Mouse (Mus musculus): ENCODE measurements around the gene Unc13c. TPM values are rescaled to one million over a fixed set of nuclear protein-coding genes. Genes with fewer than 3 reads are reported as not detected.

The Unc13c gene
- total RNA-seq, 2 experiments from 2014 or later, result not detected

DNA sequence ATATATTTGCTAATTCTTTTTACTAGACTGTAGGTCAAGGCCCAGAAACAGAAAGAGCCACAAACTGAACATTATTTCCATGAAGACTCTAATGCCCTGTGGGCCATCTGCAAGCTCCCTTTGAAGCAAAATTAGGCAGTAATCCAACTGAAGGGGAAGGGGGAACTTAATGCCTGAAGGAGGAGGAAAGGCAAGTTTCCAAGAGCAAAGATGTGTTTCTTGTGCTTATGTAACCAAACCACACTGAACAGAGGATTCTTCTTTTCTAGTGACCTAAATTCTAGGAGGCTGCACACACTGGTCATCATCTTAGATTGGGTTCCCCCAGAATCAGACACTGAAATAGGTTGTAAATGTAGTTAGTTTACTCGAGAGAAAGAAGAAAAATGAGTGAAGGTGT is 85.6 kb downstream of the Unc13c start:
- no peak for ATAC-seq (replicated peaks; ENCODE audit: poor library complexity)

DNA sequence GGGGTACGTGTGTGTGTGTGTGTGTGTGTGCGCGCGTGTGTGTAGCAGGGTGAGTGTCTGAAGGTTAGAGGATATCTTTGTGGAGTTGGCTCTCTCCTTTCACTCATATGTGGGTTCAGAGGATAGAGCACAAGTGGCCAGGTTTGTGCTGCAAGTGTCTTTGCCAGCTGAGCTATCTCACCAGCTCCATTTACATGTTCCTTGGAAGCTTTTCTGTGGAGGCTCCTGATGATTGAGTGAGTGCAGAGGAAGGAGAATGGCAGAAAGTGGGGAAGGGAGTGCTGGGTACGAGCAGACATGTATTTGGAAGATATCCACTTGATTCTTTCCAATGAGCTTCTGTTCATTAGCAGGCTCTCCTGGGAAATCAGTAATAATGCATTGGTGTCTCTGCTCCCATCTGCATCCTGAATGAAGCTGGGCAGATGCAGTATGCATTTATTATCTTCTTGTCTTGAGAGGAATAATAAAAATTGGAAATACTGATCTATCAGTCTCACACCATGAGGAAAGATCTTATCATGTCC is 86.3 kb downstream of the Unc13c start:
- no peak for ATAC-seq (replicated peaks; ENCODE audit: poor library complexity)

DNA sequence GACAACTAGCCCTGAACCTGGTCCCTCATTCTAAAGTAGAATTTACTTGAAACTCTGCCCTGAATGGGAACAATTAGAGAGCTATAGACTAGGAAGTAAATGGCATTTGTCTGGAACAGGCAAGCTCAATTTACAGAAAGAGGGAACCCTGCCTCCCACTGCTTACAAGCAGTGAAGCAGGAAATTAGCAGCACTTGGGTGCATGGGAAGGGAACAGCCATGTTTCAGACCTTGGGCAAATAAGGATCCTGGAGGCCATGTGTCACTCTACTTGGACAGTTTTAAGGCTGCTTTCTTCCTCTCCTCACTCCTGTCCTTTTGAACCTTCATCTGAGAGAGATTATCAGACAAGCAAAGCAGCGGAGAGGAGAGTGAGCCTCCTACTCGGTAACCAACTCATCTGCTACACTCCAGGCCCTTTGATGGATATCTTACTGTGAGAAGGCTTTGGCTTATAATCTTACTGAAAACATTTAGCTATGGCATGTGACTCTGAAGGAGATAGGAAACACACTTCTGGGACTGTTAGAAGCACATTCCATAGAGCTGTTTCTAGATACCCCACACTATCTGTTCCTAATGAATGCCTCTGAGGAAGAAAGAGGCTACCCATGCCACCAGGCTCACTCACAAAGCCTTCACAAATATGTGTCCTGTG is 101.2 kb downstream of the Unc13c start:
- no peak for ATAC-seq (replicated peaks; ENCODE audit: poor library complexity)

DNA sequence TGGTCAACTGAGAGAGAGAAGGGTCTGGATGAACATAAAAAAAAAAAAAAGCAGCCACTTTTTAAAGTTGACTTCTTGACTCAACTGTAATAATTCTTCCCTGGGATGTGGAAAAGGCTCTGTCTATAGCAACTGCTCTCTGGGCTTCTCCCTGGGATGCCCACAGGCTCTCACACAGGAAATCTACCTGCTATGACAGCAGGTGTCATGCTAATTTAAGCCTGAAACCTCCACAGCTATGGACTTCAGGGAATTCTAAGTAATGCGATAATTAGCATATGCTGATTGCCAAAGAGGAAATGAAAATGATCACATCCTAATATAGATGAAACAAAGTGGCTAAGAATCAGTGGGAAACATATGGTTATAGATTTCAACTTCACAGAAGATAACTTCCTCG is 102.1 kb downstream of the Unc13c start:
- no peak for ATAC-seq (replicated peaks; ENCODE audit: poor library complexity)

DNA sequence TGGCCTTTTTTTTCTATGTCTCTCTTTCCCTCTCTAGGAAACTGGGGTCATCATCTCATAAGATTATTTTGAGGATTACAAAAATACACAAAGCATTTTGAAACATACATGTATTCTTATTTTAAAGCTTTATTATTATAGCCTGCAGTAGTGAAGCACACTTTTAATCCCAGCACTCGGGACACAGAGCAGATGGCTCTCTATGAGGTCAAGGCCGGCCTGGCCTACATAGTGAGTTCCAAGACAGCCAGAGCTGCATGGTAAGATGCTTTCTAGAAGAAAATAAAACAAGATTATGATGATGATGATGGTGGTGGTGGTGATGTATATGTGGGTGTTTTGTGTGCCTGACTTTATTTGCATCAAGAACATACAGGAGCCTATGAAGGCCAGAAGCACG is 109.3 kb downstream of the Unc13c start:
- no peak for ATAC-seq (replicated peaks; ENCODE audit: poor library complexity)

DNA sequence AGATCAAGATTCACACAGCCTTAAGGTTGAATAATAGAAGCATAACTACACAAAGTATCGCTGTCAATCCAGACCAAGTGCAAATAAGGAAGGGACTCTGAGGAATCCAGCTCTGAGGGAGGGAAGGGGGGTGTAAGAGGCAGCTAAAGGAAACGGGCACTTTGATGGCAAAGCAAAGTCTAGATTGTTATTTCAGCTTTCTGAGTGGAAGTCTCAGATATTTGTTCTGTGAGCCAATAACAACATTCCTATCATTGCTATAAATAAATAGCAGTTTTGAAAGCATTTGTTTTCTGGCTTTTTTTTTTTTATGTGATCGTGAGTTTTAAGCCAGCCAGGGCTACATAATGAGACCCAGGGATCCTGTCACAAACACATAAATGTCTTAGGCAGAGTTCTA is 114.5 kb downstream of the Unc13c start:
- no peak for ATAC-seq (replicated peaks; ENCODE audit: poor library complexity)

DNA sequence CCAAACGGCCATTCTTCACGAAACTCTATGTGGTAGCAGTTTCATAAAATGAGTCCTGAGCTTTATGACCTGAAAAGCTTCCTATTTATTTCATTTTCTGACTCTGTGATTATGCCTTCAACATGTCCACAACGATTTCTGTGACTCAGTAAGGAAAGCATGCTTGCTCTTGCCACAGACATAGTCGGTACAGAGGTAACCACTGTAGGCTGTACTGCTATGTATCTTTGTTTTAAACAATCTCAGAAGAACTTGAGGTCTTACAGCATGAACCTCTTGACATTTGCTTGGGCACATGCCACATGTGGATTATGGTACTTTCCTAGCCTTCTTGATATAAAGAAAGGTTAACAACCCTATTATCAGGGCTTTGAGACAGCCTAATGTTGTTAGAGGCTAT is 162.1 kb downstream of the Unc13c start:
- ATAC-seq (replicated peaks; ENCODE audit: poor library complexity), result no peak

DNA sequence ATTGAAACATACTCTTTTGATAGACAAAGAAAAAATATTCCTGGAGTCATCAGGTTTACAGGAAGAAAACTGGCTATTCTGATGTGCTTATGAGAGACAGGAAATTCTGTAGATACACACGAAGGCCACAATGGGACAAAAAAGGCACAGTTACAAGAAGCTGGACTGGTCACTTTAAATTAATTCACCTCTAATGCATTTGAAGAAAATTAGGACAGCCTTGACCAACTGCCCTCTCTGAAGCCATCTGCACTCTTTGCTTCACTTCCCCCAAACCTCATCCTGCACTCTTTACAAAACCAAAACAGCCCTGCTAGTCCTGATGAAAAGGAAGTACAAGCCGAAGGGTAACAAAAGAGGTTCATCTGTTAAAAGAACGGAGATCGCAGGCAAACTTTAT is 194.2 kb downstream of the Unc13c start:
- ATAC-seq (replicated peaks; ENCODE audit: poor library complexity), result no peak

DNA sequence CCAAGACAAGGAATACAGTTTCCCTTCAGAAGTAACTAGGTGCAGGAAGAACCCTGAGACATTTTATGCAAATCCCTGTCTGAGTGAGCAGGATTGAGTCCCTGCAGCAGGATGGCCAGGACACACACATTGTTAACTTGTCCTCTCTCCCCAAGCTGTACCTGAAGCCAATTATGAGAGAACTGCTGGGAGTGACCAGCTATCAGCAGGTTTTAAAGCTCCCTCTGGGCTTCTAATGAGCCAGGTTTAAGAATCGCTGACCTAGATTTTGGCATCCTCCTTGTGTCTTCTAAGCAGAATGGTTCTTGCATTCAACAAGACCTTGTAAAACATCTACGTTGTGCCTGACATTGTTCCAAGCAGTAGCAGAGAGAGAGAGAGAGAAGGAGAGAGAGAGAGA is 213.6 kb downstream of the Unc13c start:
- ATAC-seq (replicated peaks; ENCODE audit: poor library complexity), result no peak

DNA sequence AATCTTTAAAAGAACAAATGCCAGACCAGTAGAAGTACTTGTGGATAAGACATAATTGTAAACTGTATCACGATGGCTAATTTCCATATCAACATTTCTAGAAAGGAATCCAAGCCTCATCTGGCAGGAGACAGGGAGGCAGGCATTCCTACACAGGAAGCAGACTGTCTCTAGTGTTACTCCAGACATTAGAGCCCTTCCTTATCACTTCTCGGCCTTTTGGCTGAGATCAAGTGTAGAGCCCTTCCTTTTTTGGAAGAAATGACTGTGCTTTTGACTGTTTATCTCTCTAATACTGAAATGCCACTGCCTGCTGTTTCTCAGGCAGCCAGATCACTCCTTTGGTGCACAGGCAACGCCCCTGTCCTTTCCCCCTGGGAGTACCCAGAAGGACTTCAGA is 215.3 kb downstream of the Unc13c start:
- ATAC-seq (replicated peaks; ENCODE audit: poor library complexity), result no peak

DNA sequence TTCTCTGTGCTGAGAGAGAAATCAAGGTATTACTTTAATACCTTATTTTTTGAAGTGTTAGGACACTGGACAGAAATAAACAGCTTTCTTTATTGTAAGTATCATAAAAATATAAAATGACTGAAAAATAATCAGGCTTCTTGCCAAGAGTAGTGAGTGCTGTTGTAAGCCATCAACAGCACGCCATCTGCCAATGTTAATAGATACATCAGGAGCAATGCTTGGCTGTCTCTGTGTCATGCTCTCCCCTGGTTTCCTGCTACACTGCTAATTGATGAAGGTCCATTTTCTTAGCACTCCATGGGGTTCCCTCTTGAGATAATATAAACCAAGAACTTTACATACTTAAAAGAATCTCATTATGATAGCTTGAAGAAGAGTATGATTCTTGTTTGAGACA is 217.4 kb downstream of the Unc13c start:
- no peak for ATAC-seq (replicated peaks; ENCODE audit: poor library complexity)

DNA sequence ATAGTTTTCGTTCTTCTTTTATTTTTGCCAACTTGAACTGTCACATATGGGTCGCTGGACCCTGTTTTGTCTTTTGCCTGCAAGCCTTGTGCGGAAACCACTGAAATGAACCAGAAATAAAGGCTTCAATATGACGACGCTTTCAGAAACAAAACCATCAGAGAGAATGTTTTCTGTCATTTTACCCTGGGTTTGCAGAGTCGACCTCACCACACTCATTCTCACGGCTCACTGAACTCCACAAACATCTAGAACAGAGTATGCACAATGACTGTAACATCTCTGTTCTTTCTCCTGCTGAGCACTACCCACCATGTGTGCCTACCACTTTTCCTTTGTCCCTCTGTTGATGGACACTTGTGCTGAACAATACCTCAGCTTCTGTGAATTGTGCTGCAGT is 234.3 kb downstream of the Unc13c start:
- ATAC-seq (replicated peaks; ENCODE audit: poor library complexity), result no peak

DNA sequence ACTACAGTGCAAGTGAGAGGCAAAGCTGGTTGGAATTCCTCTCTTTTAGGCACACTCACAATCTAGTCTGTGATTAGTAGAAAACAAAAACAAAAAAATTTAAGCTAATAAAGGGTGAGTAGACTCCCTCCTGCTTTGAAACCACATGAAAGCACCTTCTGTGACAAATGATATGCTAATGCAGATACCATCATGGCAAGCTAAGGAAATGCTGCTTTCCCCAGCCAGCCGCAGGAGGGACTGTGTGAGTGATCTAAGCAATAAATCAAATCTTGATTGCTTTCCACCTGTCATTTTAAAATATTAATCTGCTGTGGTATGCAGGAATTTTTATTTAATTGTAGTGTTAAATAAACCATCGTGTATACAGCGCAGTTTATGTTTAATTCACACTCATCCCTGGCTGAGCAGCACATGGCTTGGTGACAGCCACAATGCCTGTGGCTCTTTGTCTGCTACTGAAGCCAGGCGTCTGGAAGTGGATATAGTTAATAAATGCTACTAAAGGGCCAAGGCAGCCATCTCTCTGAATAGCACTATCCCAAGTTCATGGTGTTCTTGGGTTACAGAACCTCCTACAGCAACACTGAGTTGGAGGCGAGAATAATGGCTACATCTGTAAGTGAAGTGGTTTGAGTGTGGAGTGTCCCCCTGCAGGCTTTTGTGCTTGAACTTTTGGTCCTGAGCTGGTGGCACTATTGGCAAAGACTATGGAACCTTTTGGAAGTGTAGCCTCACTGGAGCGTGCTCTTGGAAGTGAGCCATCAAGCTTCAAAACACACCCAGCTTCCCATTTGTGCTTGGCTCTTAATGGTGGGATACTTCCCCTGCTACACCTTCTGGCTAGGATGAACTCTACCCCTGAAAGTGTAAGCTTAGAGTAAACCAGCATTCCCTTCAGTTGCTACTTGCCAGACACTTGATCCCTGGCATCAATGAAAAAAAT is 242.8 kb downstream of the Unc13c start:
- ATAC-seq (replicated peaks; ENCODE audit: poor library complexity), result no peak

DNA sequence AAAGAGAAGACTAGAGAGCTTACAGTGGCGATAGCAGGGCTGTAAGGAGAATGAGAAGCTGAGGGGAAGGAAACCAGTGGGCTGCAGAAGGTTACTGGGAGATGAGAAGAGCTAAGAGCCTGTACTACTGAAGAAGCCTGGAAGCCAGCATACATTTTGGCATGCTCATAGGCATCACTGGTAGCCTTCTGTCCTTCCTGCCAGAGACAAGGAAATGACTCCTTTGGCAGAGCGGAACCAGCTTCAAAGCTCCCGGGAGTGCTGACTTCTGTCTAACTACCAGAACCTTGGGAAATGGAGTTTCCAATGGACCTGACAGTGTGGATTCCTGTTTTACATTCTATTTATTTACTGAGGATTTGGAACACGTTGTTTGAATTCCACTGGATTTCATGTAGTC is 244.0 kb downstream of the Unc13c start:
- no peak for ATAC-seq (replicated peaks; ENCODE audit: poor library complexity)

DNA sequence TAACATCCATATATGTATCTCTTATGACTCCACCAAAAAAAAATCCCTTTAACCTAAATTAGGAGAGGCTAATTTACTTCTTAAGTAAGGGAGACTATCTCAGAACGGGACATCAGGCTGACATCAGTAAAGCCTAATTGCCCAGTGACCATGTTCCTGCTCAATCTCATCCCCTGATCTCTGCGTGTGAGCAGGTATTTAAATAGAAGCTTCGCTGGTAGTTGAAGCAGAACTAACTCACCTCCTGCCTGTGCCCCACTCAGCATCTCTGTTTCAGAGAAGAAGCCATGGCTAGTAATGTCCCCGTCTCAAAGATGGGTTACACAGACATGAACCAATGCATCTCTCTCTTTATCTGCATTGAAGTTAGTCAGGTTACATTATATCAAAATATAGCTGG is 255.3 kb downstream of the Unc13c start:
- no peak for ATAC-seq (replicated peaks; ENCODE audit: poor library complexity)

DNA sequence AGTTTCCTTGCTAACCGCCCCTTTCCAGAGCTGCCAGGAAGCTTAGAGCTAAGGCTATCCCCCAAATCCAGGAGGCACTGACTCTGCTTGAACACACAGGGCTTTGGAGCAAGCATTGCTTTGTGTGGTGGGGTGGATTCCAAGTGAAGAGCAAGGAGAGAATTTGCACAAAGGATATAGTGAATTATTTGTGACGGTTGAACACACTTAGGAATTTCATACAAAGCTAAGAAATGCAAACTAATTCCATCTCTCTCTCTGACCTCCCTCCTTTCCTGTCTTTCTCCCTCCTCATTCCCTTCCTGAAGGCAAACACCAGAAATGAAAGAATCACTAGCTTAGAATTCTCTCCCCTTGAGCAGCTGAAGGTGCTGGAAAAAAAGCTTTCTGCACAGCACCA is 271.7 kb downstream of the Unc13c start:
- ATAC-seq (replicated peaks; ENCODE audit: poor library complexity), result no peak

DNA sequence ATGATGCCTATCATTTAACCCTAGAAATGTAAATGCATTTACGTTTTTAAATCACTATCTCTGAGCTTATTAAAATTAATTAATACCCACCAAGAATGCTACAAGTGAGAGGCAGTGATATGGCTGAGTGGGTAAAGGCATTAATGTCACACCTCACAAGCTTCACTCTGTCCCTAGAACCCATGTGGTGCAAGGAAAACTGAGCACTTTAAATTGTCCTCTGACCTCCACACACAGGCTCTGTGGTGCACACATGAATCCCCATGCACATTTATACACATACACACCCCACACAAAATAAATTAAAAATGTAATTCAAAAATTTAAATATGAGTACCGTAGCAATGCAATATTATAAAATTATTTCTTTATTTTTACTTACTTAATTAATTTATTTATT is 287.2 kb downstream of the Unc13c start:
- no peak for ATAC-seq (replicated peaks; ENCODE audit: poor library complexity)

DNA sequence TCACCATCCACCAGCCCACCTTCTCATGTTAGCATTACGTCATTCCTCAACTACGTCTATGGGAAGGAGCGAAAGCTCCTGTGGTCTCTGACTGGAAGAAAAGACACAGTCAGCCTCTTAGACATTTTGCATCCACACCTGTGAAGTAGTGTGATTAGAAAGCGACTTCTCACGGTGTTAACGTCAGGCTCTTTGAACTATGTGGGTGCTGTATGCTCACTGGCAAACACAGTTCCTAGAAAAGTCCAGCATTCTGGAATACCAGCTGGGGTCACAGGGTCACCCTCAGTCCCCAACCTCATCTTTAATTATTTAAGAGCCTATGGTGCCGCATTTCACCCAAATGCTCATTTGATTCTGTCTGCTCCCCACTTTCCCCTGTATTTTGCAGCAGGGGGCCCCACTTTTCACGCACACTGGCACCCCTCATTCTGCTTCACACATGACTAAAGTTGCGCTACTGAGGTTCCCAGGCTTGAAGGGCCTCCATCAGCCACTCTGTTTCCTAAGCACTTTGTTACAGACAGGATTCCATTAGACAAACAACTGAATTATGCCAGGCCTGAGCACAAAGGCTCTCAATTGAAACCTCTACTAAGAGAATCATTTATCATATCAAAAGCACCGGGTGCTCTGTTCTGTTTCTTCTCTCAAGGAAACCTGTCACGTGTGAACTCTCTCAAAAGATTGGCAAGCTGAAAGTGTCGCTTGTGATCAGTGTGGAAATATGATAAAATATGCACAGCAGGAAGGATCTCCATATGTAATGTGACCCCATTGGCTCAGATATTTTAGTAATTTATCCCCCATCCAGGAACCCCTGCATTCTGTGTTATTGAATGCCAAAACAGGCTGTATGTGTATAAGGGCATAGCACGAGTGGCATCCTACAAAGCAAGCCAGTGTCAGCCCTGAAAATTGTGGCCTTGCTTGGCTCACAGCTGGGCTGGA is 287.9 kb downstream of the Unc13c start:
- ATAC-seq (replicated peaks; ENCODE audit: poor library complexity), result no peak

DNA sequence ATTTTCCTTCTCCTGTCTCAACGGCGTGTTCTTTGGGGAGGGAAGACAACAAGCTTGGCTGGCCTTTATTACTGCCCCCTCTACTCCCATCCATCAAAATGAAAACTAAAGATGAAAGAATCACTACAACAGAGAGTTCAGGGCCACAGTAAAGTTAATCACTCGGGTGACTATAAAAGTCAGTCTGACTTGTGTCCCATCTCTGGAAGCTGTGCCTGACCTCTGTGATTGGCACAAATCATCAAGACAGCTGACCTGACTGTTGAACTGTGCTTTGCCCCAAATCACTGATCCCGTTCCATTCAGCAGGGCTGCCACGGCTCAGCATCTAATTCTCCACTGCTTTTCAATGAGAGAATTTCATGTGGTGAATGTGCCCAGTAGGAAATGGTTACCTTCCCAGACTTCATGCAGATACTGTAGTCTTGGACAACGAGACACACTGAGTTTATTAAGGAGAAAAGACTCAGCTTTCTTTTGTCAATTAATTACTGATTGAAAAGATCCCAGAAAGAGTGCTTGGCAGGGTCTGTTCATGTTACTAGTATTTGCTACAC is 297.0 kb downstream of the Unc13c start:
- ATAC-seq (replicated peaks; ENCODE audit: poor library complexity), result no peak

DNA sequence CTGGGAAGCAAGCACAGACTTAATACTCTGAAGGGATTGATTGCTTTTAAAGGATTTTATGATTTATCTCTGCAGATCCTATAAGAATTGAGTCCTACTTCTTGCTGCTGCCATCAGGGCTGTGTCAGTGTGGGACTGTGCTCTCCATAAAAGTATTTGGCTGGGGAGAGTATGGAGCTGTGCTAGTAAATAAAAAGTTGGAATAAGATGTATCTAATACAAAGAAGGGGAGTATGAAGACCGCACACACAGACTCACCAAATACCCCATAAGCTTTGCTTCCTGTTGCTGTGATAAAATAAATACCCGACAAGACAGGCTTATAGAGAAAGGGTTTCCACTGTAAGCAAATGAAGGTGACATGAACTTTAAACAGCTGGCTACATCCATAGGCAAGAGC is 298.7 kb downstream of the Unc13c start:
- no peak for ATAC-seq (replicated peaks; ENCODE audit: poor library complexity)

DNA sequence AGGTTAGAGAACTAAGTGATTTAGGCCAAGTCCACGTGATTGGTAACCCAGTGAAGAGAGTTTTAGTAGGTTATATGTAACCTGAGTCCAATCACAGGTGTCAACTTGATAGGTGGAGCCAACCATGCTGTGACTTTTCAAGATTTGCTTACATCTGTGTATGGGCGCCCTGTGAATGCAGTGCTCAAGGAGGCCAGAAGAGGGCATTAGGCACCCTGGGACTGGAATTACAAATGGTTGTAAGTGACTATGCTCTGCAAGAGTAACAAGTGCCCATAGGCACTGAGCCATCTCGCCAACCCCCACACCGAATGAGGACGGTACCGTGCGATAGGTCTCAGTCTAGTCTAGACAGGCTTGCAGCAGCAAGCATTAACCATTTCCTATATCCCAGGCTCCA is 305.9 kb downstream of the Unc13c start:
- no peak for ATAC-seq (replicated peaks; ENCODE audit: poor library complexity)

Data from megakaryocyte progenitor cell, adult 5-6 weeks (primary cell).